In the genomic region with DNA sequence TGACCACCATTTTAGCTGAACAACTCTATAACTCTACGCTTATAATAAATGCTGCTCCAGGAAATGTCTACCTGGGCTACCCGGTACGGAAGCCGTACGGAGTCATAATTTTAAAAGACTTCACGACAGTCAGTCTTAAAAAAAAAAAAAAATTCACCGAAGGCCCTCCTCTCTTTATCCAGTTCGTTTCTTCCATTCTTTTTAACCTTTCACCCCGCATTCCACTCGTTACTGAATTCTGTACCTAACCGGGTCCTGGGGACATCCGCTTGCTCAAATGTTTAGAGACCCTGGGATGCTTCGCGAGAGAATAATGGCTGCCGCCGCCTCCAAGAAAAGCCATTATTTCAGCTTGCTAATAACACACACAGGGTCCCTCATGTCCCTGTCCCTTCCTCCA, we compare ENCODE assay signal across 8 mouse cellular contexts. TPM values are rescaled to one million over a fixed set of nuclear protein-coding genes. Genes with fewer than 3 reads are reported as not detected.
DNase-seq lines count a peak whose midpoint lies in the region; ATAC-seq and TF ChIP-seq lines count a peak whose summit lies in the region.

No protein-coding gene starts in this region.

- H3K27me3 ChIP-seq in heart, adult 2 months (ENCODE audit: control insufficient read depth, insufficient read depth, low read length): no peaks in the 10 kb centered on the region
- H3K27me3 ChIP-seq in heart, embryonic 16.5 days (ENCODE audit: control insufficient read depth, insufficient read depth, low read length): no peaks in the 10 kb centered on the region
- H3K27me3 ChIP-seq in midbrain, embryonic 11.5 days (ENCODE audit: control insufficient read depth, insufficient read depth, low read length): no peaks in the 10 kb centered on the region

- peak overlapping the region; percentile 81 for H3K27ac ChIP-seq in heart, adult 2 months
- H3K27ac ChIP-seq in heart, embryonic 16.5 days (ENCODE audit: low read length): peak overlapping the region; percentile 81
- no peak overlapping the region for H3K27ac ChIP-seq in midbrain, embryonic 11.5 days (ENCODE audit: low read depth, low read length)

- H3K4me3 ChIP-seq in heart, adult 2 months: peak overlapping the region; percentile 66
- peak overlapping the region; percentile 65 for H3K4me3 ChIP-seq in heart, embryonic 16.5 days (ENCODE audit: low read length)
- H3K4me3 ChIP-seq in midbrain, embryonic 11.5 days (ENCODE audit: low read depth, low read length): peak overlapping the region; percentile 55

- no peaks in the 10 kb centered on the region for H3K9me3 ChIP-seq in heart, embryonic 16.5 days (replicated peaks; ENCODE audit: control insufficient read depth, low read length)
- H3K9me3 ChIP-seq in midbrain, embryonic 11.5 days (ENCODE audit: control insufficient read depth, low read length): no peaks in the 10 kb centered on the region

- ATAC-seq in heart, embryonic 16.5 days (replicated peaks; ENCODE audit: extremely low read depth, insufficient read depth, low FRiP score): peak; percentile 23
- ATAC-seq in midbrain, embryonic 11.5 days (ENCODE audit: low FRiP score): no peak; the same call in 1 of the 2 replicates

- H3K9ac ChIP-seq in heart, adult 2 months (ENCODE audit: low read depth, low read length): peak overlapping the region; percentile 74
- H3K9ac ChIP-seq in heart, embryonic 16.5 days (ENCODE audit: low read length): peak overlapping the region; percentile 72
- H3K9ac ChIP-seq in midbrain, embryonic 11.5 days (ENCODE audit: low read length): peak overlapping the region; percentile 39; the same call in 1 of the 2 replicates

- intact Hi-C loops in heart, adult 2 months (cut with DNase I): no loop called here
- intact Hi-C loops in left cerebral cortex, postnatal 14 days (cut with DNase I): no loop called here

- TF ChIP-seq EP300 in heart, adult 2 months (IDR thresholded peaks at IDR 0.05; ENCODE audit: insufficient read depth, low read depth, low read length): no peak

- no peak for DNase-seq in heart, adult 2 months
- DNase-seq in heart, adult 11 months: no peak
- peak; percentile 69 for DNase-seq in CD4-positive, CD25-positive, alpha-beta regulatory T cell, adult 2 months (ENCODE audit: low read depth, low spot score)
- peak; percentile 55 for DNase-seq in cerebellum, adult 9-11 months
- DNase-seq in left cerebral cortex, postnatal 14 days (ENCODE audit: low spot score in 2 of 2): peak; percentile 26 to 48
- peak; percentile 92 for DNase-seq in midbrain, embryonic 11.5 days (ENCODE audit: low spot score, missing footprints)
- DNase-seq in testis, postnatal 10 days (ENCODE audit: low spot score): peak; percentile 34

- H3K4me1 ChIP-seq in heart, adult 2 months (ENCODE audit: control insufficient read depth, insufficient read depth, low read length): no peaks in the 10 kb centered on the region
- no peaks in the 10 kb centered on the region for H3K4me1 ChIP-seq in heart, embryonic 16.5 days (ENCODE audit: control insufficient read depth, insufficient read depth, low read length)
- no peaks in the 10 kb centered on the region for H3K4me1 ChIP-seq in midbrain, embryonic 11.5 days (ENCODE audit: control insufficient read depth, insufficient read depth, low read length)

- TF ChIP-seq POLR2A in heart, adult 2 months (IDR thresholded peaks at IDR 0.05; ENCODE audit: insufficient read depth, low read depth, low read length): no peak

- 24% methylated on average over 16 of the region's 16 CpGs for WGBS in heart, adult 2 months
- 16% methylated on average over 16 of the region's 16 CpGs for WGBS in heart, embryonic 16.5 days
- WGBS in midbrain, embryonic 11.5 days: 20% methylated on average over 16 of the region's 16 CpGs

- H3K79me2 ChIP-seq in heart, adult 2 months (replicated peaks; ENCODE audit: control insufficient read depth, insufficient read depth, low read length): no peaks in the 10 kb centered on the region

- no peaks in the 10 kb centered on the region for H3K36me3 ChIP-seq in heart, adult 2 months (ENCODE audit: control insufficient read depth, insufficient read depth, low read length)
- H3K36me3 ChIP-seq in heart, embryonic 16.5 days (ENCODE audit: control insufficient read depth, insufficient read depth): no peaks in the 10 kb centered on the region
- no peaks in the 10 kb centered on the region for H3K36me3 ChIP-seq in midbrain, embryonic 11.5 days (ENCODE audit: control insufficient read depth, insufficient read depth, low read length)

- no peak for TF ChIP-seq CTCF in heart, adult 2 months (IDR thresholded peaks at IDR 0.05)

- peak overlapping the region; percentile 60 for H3K4me2 ChIP-seq in heart, embryonic 16.5 days (ENCODE audit: low read depth, low read length)
- H3K4me2 ChIP-seq in midbrain, embryonic 11.5 days: peak overlapping the region; percentile 47

RNA-seq across cellular contexts. Expression of a gene that starts 0.7 kb away (rescaled TPM):
- 1 to 10 TPM; 3.0 to 4.3 TPM for total RNA-seq in heart, adult 2 months (2021)
- polyA plus RNA-seq in heart, adult 2 months (2012; rRNA removed): 1.1 and 2.3 TPM in 2 replicates
- 8.5 and 9.8 TPM in 2 replicates for polyA plus RNA-seq in heart, embryonic 16.5 days (2015; fragmentation: Nextera tagmentation; extraction: Ambion mirVana)
- total RNA-seq in left cerebral cortex, postnatal 14 days (2021): 10 to 100 TPM; 20.3 to 21.7 TPM
- polyA plus RNA-seq in midbrain, embryonic 11.5 days (2014; fragmentation: Nextera tagmentation; extraction: Ambion mirVana): 39.3 and 45.1 TPM in 2 replicates

RNA-seq across cellular contexts. Expression of a gene that starts 36.1 kb away (rescaled TPM):
- not detected for total RNA-seq in heart, adult 2 months (2021)
- 0.04 TPM in 1 of 2 replicates, not detected in the other for polyA plus RNA-seq in heart, adult 2 months (2012; rRNA removed)
- 0.06 and 0.09 TPM in 2 replicates for polyA plus RNA-seq in heart, embryonic 16.5 days (2015; fragmentation: Nextera tagmentation; extraction: Ambion mirVana)
- total RNA-seq in left cerebral cortex, postnatal 14 days (2021): not detected
- polyA plus RNA-seq in midbrain, embryonic 11.5 days (2014; fragmentation: Nextera tagmentation; extraction: Ambion mirVana): not detected in 2 replicates

Comparison
In these comparisons a context has a peak if more than half of its experiments do, and no peak if none do; other contexts are left out.
1. DNase-seq: peak in CD4-positive, CD25-positive, alpha-beta regulatory T cell, adult 2 months (single experiment), cerebellum, adult 9-11 months (single experiment), left cerebral cortex, postnatal 14 days (2 of 2), midbrain, embryonic 11.5 days (single experiment) and testis, postnatal 10 days (single experiment); none in heart, adult 2 months (0 of 2) and heart, adult 11 months (single experiment).
2. Peak in every context shown above with its lines, with median percentiles within 50 percentile points of each other: H3K4me3 ChIP-seq and H3K9ac ChIP-seq.